Mouse (Mus musculus) olfactory bulb, adult 2 months (tissue): ENCODE results near the gene Hist2h2be.

Experiments
- CTCF ChIP-seq: fragments of 200-500 bp; IDR thresholded peaks from 2 replicates; pipeline ENCODE4 v1.5.1; 2012; ENCODE audit warnings: low read depth, mild to moderate bottlenecking, low read length, moderate library complexity; ENCODE audit not compliant: insufficient read depth
- POLR2A ChIP-seq: fragments of 200-500 bp; IDR thresholded peaks from 2 replicates; pipeline ENCODE4 v1.6.1; 2012; ENCODE audit warnings: mild to moderate bottlenecking, low read depth, low read length, moderate library complexity; ENCODE audit not compliant: insufficient read depth

DNA sequence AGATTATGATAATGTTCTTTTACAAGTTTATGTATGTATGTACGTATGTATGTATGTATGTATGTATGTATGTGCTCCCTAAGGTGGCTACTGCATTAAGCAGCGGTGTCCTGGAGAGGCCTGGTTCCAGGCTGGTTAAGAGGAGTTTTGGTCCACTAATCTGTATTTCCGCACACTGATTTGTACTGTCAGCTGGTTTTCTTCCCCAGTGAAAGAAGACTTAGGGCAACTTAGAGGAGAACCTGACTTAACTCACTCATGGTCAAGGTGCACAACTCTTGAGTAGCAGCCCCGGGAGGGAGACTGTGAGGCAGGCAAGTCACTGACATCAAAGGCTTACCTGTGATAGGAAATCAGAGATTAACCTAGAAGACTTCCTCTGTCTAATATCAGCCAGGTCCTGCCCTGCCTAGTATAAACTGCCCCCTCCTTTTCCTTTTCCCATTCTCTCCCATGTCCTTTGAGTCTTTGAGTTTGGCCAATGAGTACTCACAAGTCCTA, 16.0 kb downstream of the Hist2h2be start:
- no peak for TF ChIP-seq CTCF
- no peak for TF ChIP-seq POLR2A
